Mouse (Mus musculus) hindbrain, embryonic 15.5 days (tissue): ENCODE data around the gene Cypt1. TPM values are rescaled to one million over a fixed set of nuclear protein-coding genes. Genes with fewer than 3 reads are reported as not detected.

Source experiments
- ATAC-seq: fragments of 200-750 bp; cut with Nextera tagmentation; 2 replicates; pipeline ENCODE4 v1.8.0; 2017; ENCODE audit warnings: low read depth, moderate number of reproducible peaks, moderate TSS enrichment; ENCODE audit not compliant: low FRiP score
- H3K27ac ChIP-seq: fragments of 300-500 bp; sonication (generic); replicated peaks from 2 replicates; pipeline ENCODE4 v1.5.1; 2015; ENCODE audit warnings: mild to moderate bottlenecking, inconsistent platforms
- H3K27me3 ChIP-seq: fragments of 300-500 bp; sonication (generic); 2 replicates; pipeline ENCODE4 v1.6.1; 2015; ENCODE audit warnings: control low read depth, inconsistent platforms
- H3K36me3 ChIP-seq: fragments of 300-500 bp; sonication (generic); 2 replicates; pipeline ENCODE4 v1.6.1; 2015; ENCODE audit warnings: control low read depth, inconsistent platforms
- H3K4me1 ChIP-seq: fragments of 300-500 bp; sonication (generic); replicated peaks from 2 replicates; pipeline ENCODE4 v1.6.1; 2015; ENCODE audit warnings: control low read depth, inconsistent platforms
- H3K4me2 ChIP-seq: fragments of 300-500 bp; sonication (generic); 2 replicates; pipeline ENCODE4 v1.6.1; 2015; ENCODE audit warnings: moderate library complexity, mild to moderate bottlenecking, inconsistent platforms
- H3K4me3 ChIP-seq: fragments of 300-500 bp; sonication (generic); 2 replicates; pipeline ENCODE4 v1.5.1; 2015; ENCODE audit warnings: mild to moderate bottlenecking, inconsistent platforms
- H3K9ac ChIP-seq: fragments of 300-500 bp; sonication (generic); 2 replicates; pipeline ENCODE4 v1.6.1; 2015; ENCODE audit warnings: inconsistent platforms
- H3K9me3 ChIP-seq: fragments of 300-500 bp; sonication (generic); 2 replicates; pipeline ENCODE4 v1.6.1; 2016; ENCODE audit warnings: control low read depth, inconsistent platforms
- WGBS: fragments of 180-500 bp; shearing (Covaris S2); methylation state at CpG from one replicate; pipeline ENCODE4 v1.1.7; 2015; 5-methylcytosine and 5-hydroxymethylcytosine counted together
- polyA plus RNA-seq: library from polyadenylated mRNA; unstranded; fragments of >200 nt; fragmentation: Nextera tagmentation; extraction: Ambion mirVana; gene quantifications from 2 replicates; pipeline ENCODE4 v1.2.1, GENCODE M21; 2015

Gene Cypt1
- not detected in 2 replicates for polyA plus RNA-seq

DNA sequence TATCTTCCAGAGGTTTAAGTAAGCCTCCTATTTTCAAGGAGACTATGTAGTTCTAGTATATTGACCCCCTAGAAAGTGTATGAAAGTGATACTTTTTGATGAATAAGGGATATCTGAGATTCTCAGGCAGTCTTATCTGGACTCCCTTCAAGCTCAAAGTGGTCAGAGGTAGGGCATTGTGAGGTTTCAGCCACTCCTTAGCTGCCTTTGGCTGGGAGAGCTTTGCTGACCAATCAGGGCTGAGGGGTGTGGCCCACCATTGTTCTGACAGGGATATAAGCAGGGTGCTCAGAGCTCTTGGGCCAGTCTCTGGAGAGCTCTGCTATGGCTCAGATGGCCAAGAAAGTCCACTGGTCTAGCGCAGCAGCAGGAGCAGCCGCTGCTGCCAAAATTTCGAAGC, at the start of gene Cypt1:
Gene Cypt1 (plus strand): TSS at position 301 of the 400 bp plus-strand sequence.
- H3K4me2 ChIP-seq: no peak within 1 kb of the TSS
- WGBS: 93% methylated on average over 3 of the region's 3 CpGs
- H3K36me3 ChIP-seq: no peaks in the 10 kb centered on the region
- no peak within 1 kb of the TSS for H3K4me3 ChIP-seq
- H3K9ac ChIP-seq: no peak within 1 kb of the TSS
- H3K27me3 ChIP-seq: no peaks in the 10 kb centered on the region
- H3K4me1 ChIP-seq: no peaks in the 10 kb centered on the region
- no peak within 1 kb of the TSS for H3K27ac ChIP-seq
- no peak for ATAC-seq
- no peaks in the 10 kb centered on the region for H3K9me3 ChIP-seq

DNA sequence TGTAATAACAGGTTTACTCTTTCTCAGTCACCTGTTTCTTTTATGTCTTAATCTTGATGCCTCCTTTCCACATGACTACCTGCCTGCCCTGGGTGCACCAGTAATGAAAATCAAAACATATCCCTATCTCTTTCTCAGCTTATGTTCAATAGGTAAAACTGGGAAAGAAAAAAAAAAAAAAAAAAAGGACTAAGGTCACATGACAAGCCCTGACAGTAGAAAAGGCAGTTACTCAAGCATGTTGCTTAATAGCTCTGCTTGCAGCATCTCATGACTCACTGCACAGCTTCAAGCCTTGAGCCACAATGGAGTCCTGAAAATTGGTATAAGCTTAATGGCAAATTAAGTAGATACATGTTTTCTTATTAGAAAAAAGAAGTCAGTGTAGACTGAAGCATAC, 24.1 kb downstream of the Cypt1 start:
- Histone ChIP-seq H3K4me2 (no peak overlapping the region), H3K36me3 (no peaks in the 10 kb centered on the region), H3K9ac (no peak overlapping the region), H3K27ac (no peak overlapping the region), H3K9me3 (no peaks in the 10 kb centered on the region), H3K4me1 (no peaks in the 10 kb centered on the region), H3K27me3 (no peaks in the 10 kb centered on the region), H3K4me3 (no peak overlapping the region)
- no peak for ATAC-seq

DNA sequence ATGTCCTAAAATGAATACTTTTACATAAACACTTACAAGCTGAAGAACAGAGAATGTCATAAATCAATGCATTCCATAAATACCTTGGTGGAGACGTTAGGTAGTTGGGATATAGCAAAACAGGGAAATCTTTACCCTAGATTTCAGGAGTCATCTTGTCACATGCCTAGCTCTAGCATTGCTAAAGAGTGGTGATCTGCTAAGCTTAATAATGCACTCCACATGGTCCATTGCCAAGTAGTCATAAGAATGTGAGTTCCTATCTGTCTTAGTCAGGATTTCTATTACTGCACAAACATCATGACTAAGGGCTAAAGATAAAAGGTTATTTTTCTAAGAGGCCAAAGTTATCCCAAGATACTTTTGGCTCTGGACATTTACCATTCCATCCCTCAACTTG, 34.4 kb downstream of the Cypt1 start:
- Histone ChIP-seq H3K4me1 (no peaks in the 10 kb centered on the region), H3K4me2 (no peak overlapping the region)
- WGBS: 72% methylated on average over 1 of the region's 1 CpGs

DNA sequence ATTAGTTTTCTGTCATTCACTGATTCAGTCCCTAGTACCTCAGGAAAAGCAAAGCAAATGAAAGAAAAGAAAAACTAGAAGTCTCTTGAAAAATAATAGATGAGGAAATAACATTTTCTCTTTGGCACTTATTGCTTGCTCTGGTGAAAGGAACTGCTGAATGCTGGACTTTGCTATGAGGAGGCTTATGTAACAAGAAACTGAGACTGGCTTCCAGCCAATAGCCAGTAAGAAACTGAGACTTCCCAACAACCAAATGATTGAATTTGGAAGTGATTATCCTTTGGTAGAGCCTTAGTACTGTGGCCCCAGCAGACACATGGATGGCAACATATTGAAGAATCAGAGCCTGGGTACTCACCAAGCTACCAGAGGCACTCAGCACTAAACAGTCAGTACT, 35.8 kb downstream of the Cypt1 start:
- H3K27ac ChIP-seq: no peak overlapping the region

More for the DNA sequence above, 34.4 kb downstream of the Cypt1 start:
- Histone ChIP-seq H3K4me3 (no peak overlapping the region), H3K9ac (no peak overlapping the region), H3K36me3 (no peaks in the 10 kb centered on the region), H3K27me3 (no peaks in the 10 kb centered on the region), H3K27ac (no peak overlapping the region), H3K9me3 (no peaks in the 10 kb centered on the region)
- no peak for ATAC-seq

More for the DNA sequence above, 35.8 kb downstream of the Cypt1 start:
- H3K4me3 ChIP-seq: no peak overlapping the region
- H3K36me3 ChIP-seq: no peaks in the 10 kb centered on the region
- ATAC-seq: no peak
- H3K9me3 ChIP-seq: no peaks in the 10 kb centered on the region
- no peaks in the 10 kb centered on the region for H3K4me1 ChIP-seq
- no peaks in the 10 kb centered on the region for H3K27me3 ChIP-seq
- no peak overlapping the region for H3K4me2 ChIP-seq
- no peak overlapping the region for H3K9ac ChIP-seq

Other genes with a start within 250 kb of the Cypt1 start
- 23.0 and 24.9 TPM in 2 replicates for gene Maoa, start 96.8 kb downstream of the Cypt1 start, polyA plus RNA-seq